Mouse (Mus musculus) gastrocnemius, postnatal 4 days (tissue): ENCODE results near the gene Zfp534. TPM values are rescaled to one million over a fixed set of nuclear protein-coding genes. Genes with fewer than 3 reads are reported as not detected.
"Not testable (repeated sequence)": the region's sequence is repeated elsewhere in the genome, so short reads cannot be mapped to it uniquely, and the experiment has no call there.

Experiments
- DNase-seq, 2 experiments: peaks; one replicate each; pipeline ENCODE4 v3.0.0; 2021 to 2022; ENCODE audit warnings: low spot score in 2 of 2, mixed read lengths in 2 of 2
- long read RNA-seq, 2 experiments: library from polyadenylated mRNA; stranded (forward); transcript quantifications; one replicate each; pipeline ENCODE4 v2.0.0; 2021
- total RNA-seq, 2 experiments: library from RNA; stranded (reverse); gene quantifications; 2 replicates each; pipeline ENCODE4 v1.2.3; 2021

The Zfp534 gene
- total RNA-seq: under 1 TPM; 0.10 to 0.22 TPM
- long read RNA-seq, experiment 1: 0 reads
- long read RNA-seq, experiment 2: 0 reads

DNA sequence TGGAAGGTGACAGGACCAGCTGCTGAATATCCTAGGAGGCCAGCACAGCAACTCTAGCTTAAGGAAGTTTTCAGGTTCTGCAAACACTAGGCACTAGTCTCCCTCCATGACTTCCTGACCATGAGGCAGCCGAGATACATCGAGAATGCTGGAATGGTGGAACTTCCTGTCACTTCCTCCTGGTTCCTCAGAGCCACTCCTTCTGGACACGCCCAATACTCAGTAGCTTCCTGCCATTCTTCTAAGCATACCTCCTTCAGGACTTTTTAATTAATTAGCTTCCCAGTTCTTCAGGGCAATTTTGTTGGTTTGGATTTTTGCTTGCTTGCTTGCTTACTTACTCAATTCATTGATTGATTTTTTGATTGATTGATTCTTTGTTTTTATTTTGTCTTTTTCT is at the start of gene Zfp534:
Gene Zfp534, minus strand, starts transcription at position 101 of the 400 bp plus-strand sequence.
- DNase-seq: not testable (repeated sequence)

DNA sequence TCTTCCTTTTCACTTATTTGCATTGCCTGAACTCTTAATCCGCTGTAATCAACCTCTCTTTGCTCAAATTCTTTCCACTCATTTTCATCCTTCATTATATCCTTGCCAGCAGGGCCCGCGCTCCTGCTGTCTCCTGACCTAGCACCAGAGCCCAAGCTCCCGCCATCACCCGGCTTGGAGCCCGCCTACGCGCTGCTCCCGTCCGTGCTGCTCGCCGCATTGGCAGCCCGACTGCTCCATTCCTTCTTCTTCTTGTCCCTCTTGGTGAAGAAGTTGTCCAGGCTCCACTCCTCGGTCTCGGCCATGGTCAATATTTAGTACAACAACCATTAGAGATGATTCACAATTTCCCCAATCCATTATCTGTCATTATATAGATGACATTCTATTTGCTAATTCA is 43.9 kb upstream of the Zfp534 start:
- not testable (repeated sequence) for DNase-seq

DNA sequence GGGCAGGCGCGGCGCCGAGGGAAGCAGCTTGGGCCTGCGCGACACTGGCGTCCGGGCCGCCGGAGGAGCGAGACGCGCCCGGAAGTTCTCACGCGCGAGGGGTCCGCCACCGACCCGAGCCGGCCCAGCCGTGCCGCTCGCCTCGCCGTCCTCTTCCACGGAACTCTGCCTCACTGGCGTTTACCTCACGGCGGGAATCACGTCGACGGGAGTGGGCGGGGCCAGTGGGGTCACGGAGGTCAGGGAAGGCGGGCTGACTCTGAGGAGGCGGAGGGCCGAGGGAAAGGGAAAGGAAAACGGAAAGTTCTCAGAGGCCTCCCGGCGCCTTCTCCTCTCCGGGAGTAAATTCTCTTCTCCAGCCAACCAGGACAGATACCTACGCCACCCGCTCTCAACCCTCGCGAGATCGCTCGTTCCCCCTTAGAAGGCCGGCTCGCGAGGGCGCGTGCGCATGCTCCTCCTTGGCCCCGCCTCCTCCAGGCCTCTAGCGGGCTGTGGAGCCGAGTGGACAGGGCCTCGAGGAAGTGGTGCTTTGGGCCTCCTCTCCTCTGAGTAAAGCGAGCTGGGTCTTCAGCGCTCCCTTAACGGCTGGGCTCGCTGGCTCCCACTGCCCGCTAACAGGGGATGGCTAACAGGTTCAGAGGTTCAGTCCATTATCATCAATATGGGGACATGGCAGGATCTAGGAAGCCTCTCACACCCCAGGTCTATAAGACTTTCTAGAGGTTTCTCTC is 36.5 kb upstream of the Zfp534 start:
- not testable (repeated sequence) for DNase-seq

DNA sequence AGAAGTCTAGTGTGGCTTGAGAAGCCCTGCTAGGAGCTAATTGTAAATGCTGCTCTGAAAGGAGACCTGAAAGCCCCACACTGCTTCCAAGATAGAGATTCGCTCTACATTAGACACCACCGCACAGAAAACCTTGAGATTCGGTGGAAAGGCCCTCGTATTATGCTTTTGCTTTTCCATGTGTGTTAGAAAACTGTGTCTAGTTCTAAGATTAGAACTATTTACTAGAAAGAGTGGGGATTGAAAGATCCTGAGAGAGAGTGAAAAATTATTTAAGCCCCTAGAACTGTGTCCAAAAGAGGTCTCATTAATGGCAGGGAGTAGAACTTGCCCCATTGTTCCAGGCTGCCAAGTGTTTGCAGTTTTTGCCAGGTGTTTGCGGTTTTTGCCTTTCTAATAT is 47.1 kb downstream of the Zfp534 start:
- DNase-seq: not testable (repeated sequence)

DNA sequence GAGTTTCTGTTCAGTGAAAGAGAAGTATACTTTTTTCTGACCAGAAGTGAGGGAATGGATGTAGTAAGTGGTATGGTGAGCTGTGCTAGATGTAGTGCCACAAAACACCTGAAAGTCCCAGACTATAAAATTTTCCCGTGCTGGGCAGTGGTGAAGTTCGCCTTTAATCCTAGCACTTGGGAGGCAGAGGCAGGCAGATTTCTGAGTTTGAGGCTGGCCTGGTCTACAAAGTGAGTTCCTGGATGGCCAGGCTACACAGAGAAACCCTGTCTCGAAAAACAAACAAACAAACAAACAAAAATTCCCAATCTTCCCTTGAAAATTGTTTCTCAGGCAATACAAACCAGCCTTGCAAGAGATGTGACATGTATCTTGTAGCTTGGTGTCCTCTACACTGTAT is 54.9 kb downstream of the Zfp534 start:
- DNase-seq: not testable (repeated sequence)

DNA sequence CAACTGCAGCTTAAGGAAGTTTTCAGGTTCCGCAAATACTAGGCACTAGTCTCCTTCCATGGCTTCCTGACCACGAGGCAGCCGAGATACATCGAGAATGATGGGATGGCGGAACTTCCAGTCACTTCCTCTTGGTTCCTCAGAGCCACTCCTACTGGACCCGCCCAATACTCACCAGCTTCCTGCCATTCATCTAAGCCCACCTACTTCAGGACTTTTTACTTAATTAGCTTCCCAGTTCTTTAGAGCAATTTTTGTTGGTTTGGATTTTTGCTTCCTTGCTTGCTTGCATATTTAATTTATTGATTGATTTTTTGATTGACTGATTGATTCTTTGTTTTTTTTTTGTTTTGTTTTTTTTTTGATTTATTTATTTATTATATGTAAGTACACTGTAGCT is 59.9 kb downstream of the Zfp534 start, which contains the start of gene Zfp979:
Gene Zfp979, minus strand, starts transcription at position 101 of the 400 bp plus-strand sequence.
- not testable (repeated sequence) for DNase-seq

DNA sequence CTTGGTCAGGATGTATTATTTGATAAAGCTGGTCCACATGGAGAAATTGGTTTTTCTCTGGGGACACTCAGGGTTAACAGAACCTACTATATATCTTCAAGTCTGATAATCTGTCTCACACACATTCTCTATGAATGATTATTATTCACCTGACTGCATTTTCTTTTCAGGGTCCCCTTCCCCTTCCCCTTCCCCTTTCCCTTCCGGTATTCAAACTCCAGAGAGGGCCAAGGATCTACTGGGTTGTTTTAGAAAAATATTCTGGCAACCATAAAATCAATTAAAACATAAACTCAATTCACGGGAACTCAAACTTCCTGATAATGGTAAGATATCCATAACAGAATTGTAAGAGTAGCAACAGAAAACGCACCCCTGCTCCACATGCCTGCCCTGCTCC is 60.4 kb downstream of the Zfp534 start:
- DNase-seq: not testable (repeated sequence)

DNA sequence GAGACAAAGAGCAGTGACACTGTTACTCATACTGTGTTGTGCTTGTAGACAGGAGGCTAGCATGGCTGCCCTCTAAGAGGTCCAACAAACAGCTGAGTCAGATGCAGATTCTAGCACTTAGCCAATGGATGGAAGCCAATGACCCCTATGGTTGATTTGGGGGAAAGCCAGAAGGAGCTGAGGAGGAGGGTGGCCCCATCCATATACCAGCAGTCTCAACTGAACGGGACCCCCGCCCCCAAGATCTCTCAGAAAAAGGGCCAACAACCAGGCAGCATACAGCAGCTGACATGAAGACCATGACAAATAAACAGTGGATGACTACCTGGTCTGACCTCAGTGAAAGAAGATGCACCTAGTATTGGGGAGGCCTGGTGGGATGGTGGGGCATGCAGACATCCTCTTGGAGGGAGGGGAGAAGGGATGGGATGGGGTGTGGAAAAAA is 68.5 kb downstream of the Zfp534 start:
- DNase-seq: not testable (repeated sequence)

Other genes starting within 250 kb of the Zfp534 start
- 1 to 10 TPM; 4.6 to 7.0 TPM for gene Zfp982, start 210.1 kb downstream of the Zfp534 start, total RNA-seq
- gene Gm16503, start 162.3 kb downstream of the Zfp534 start, total RNA-seq: under 1 TPM; 0.65 to 0.66 TPM
- gene Zfp985, start 149.3 kb downstream of the Zfp534 start, total RNA-seq: under 1 TPM in 1 of 2 experiments, not detected in 1; 0.13 TPM
- gene Zfp979, start 60.0 kb downstream of the Zfp534 start, total RNA-seq: 1 to 10 TPM; 1.8 to 2.6 TPM
- gene Zfp984, start 107.2 kb upstream of the Zfp534 start, total RNA-seq: 1 to 10 TPM; 2.5 to 3.2 TPM
- 1 to 10 TPM; 9.0 to 9.7 TPM for gene Zfp933, start 145.8 kb upstream of the Zfp534 start, total RNA-seq
- gene Miip, start 166.3 kb upstream of the Zfp534 start, total RNA-seq: 10 to 100 TPM in 1 of 2 experiments, 1 to 10 TPM in 1; 9.9 to 12.4 TPM
- gene Fv1, start 166.4 kb upstream of the Zfp534 start, total RNA-seq: 1 to 10 TPM; 6.3 to 6.4 TPM
- gene Mfn2, start 202.2 kb upstream of the Zfp534 start, total RNA-seq: 100 to 1,000 TPM; 200 to 231 TPM
- 10 to 100 TPM; 52.7 to 63.2 TPM for gene Plod1, start 234.2 kb upstream of the Zfp534 start, total RNA-seq
- 10 to 100 TPM; 37.7 to 37.8 TPM for gene 2510039O18Rik, start 238.3 kb upstream of the Zfp534 start, total RNA-seq